Mouse (Mus musculus) mature B cell (primary cell): ENCODE measurements around the gene Atg10.

ENCODE experiments used
- in situ Hi-C: fragments of 300-500 bp; cut with MboI; formaldehyde crosslinking; loops from 2 replicates; pipeline ENCODE4 v1.14.3; 2019

Gene Atg10

GRCm38 (mm10) chr13:90886568-90886983, 337.2 kb downstream of the Atg10 start:
- in situ Hi-C loops: no loop called here

DNA sequence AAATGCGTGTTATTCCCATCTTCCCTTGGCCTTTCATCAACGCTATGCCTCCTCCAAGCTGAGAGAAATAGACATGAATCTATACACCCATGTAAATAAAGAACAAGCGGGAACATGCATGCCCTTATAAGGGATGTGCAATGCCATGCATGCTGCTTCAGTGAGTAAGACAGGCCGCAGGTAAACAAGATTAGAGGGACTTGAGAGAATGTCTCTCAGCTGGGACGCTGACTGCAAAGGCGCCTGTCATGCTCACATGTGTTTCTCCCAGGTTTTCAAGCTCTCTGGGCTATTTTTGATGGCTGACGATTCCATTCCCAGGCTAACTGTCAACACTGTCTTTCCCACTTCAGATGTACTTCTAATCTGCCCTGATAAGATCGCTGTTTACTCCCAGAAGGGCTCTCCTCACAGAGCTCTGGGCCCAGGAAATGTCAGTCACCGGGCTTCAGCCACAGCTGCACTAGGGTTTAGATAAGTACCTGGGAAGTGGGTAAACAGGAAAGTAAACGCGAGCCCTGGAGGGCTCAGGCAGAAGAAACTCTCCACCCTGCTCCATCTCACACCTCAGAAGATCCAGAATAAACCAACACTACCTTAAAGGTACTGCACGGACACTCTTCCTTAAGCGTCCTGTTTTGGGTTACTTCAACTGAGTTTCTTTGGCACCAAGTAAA, 337.8 kb downstream of the Atg10 start:
- in situ Hi-C loops: no loop called here
